Mouse (Mus musculus) regulatory T cell (primary cell): Measurements from ENCODE around the gene Tmem236.
"Not testable (repeated sequence)": the region's sequence is repeated elsewhere in the genome, so short reads cannot be mapped to it uniquely, and the experiment has no call there.

Experiments
- in situ Hi-C: fragments of 300-600 bp; cut with MboI, MseI; formaldehyde crosslinking; loops from one replicate; pipeline ENCODE4 v1.15.1; 2025; ENCODE audit warnings: high pct_unique_total_duplicates

The Tmem236 gene

GRCm38 (mm10) chr2:14191601-14192000 lies 17.3 kb downstream of the Tmem236 start:
- in situ Hi-C loops, result no loop called here

GRCm38 (mm10) chr2:14192046-14192445 lies 17.7 kb downstream of the Tmem236 start:
- in situ Hi-C loops, result no loop called here

- in situ Hi-C loops, result not testable (repeated sequence)
These were observed 24.1 kb downstream of the Tmem236 start for GRCm38 (mm10) chr2:14198325-14198903.

GRCm38 (mm10) chr2:14199621-14200020 lies 25.3 kb downstream of the Tmem236 start:
- in situ Hi-C loops, result no loop called here

- in situ Hi-C loops, result not testable (repeated sequence)
These were observed 26.6 kb downstream of the Tmem236 start for GRCm38 (mm10) chr2:14200879-14201445.

GRCm38 (mm10) chr2:14204308-14204707 lies 30.0 kb downstream of the Tmem236 start:
- in situ Hi-C loops, result no loop called here

GRCm38 (mm10) chr2:14206798-14207197 lies 32.5 kb downstream of the Tmem236 start:
- in situ Hi-C loops, result no loop called here

GRCm38 (mm10) chr2:14210731-14211130 lies 36.4 kb downstream of the Tmem236 start:
- in situ Hi-C loops, result no loop called here

GRCm38 (mm10) chr2:14211606-14212005 lies 37.3 kb downstream of the Tmem236 start:
- in situ Hi-C loops, result no loop called here

GRCm38 (mm10) chr2:14214764-14215163 lies 40.4 kb downstream of the Tmem236 start:
- in situ Hi-C loops, result no loop called here

GRCm38 (mm10) chr2:14216653-14217052 lies 42.3 kb downstream of the Tmem236 start:
- in situ Hi-C loops, result no loop called here

GRCm38 (mm10) chr2:14218126-14218525 lies 43.8 kb downstream of the Tmem236 start:
- in situ Hi-C loops, result no loop called here

- in situ Hi-C loops, result no loop called here
These were observed 50.1 kb downstream of the Tmem236 start for GRCm38 (mm10) chr2:14224387-14224786.

GRCm38 (mm10) chr2:14228495-14228894 lies 54.2 kb downstream of the Tmem236 start:
- in situ Hi-C loops, result no loop called here

- in situ Hi-C loops, result no loop called here
These were observed 54.8 kb downstream of the Tmem236 start, which contains the start of gene Mrc1 for GRCm38 (mm10) chr2:14229149-14229548. TSS of gene Mrc1 (plus strand) at chr2:14229392.

- in situ Hi-C loops, result no loop called here
These were observed 55.7 kb downstream of the Tmem236 start for GRCm38 (mm10) chr2:14229979-14230378.

- in situ Hi-C loops, result no loop called here
These were observed 58.6 kb downstream of the Tmem236 start for GRCm38 (mm10) chr2:14232897-14233296.

- in situ Hi-C loops, result no loop called here
These were observed 59.7 kb downstream of the Tmem236 start for GRCm38 (mm10) chr2:14233983-14234382.

GRCm38 (mm10) chr2:14235319-14235718 lies 61.0 kb downstream of the Tmem236 start:
- in situ Hi-C loops, result no loop called here

- in situ Hi-C loops, result no loop called here
These were observed 62.6 kb downstream of the Tmem236 start for GRCm38 (mm10) chr2:14236920-14237319.

GRCm38 (mm10) chr2:14237723-14238122 lies 63.4 kb downstream of the Tmem236 start:
- in situ Hi-C loops, result no loop called here

GRCm38 (mm10) chr2:14239151-14239550 lies 64.8 kb downstream of the Tmem236 start:
- in situ Hi-C loops, result no loop called here

- in situ Hi-C loops, result no loop called here
These were observed 69.8 kb downstream of the Tmem236 start for GRCm38 (mm10) chr2:14244157-14244556.

GRCm38 (mm10) chr2:14244668-14245067 lies 70.3 kb downstream of the Tmem236 start:
- in situ Hi-C loops, result no loop called here
